Mouse (Mus musculus): ENCODE data around the gene Cryaa.

GRCm38 (mm10) chr17:31689606-31690005 is 12.0 kb downstream of the Cryaa start:
- TF ChIP-seq CTCF (IDR thresholded peaks at IDR 0.05; ENCODE audit: low read depth, low read length) (no peak), POLR2A (IDR thresholded peaks at IDR 0.05; ENCODE audit: borderline replicate concordance, low read depth, low read length) (no peak)

All from bone marrow macrophage, adult 2 months (primary cell).